Mouse (Mus musculus): ENCODE results near the gene Mrps31. TPM values are rescaled to one million over a fixed set of nuclear protein-coding genes. Genes with fewer than 3 reads are reported as not detected.

Gene Mrps31
- polyA plus RNA-seq, 1 experiment = 16.5 TPM

- Histone ChIP-seq H3K4me3 (no peak overlapping the region), H3K27me3 (ENCODE audit: control insufficient read depth, insufficient read depth, insufficient read length) (no peaks in the 10 kb centered on the region), H3K79me2 (ENCODE audit: control insufficient read depth, insufficient read depth) (no peaks in the 10 kb centered on the region), H3K4me2 (ENCODE audit: low read depth) (no peak overlapping the region), H3ac (ENCODE audit: control insufficient read depth, insufficient read length) (no peak overlapping the region), H3K36me3 (ENCODE audit: control insufficient read depth, insufficient read depth) (no peaks in the 10 kb centered on the region)
- no peak for TF ChIP-seq MAX (IDR thresholded peaks at IDR 0.05; ENCODE audit: low read depth)
- no peak for TF ChIP-seq SRF (IDR thresholded peaks at IDR 0.05; ENCODE audit: control insufficient read depth, insufficient read length, low read depth)
- TF ChIP-seq MYOD1 (IDR thresholded peaks at IDR 0.05; ENCODE audit: control insufficient read depth in 1 of 3, insufficient read length in 2 of 3, low read depth in 2 of 3) = no peak
- TF ChIP-seq CEBPB (IDR thresholded peaks at IDR 0.05; ENCODE audit: insufficient read depth, poor library complexity, severe bottlenecking) = no peak
- no peak for TF ChIP-seq E2F4 (IDR thresholded peaks at IDR 0.05; ENCODE audit: insufficient read depth)
- TF ChIP-seq MYOG (IDR thresholded peaks at IDR 0.05; ENCODE audit: control insufficient read depth in 1 of 3, insufficient read depth in 1 of 3, insufficient read length in 2 of 3, low read depth in 2 of 3) = no peak
- no peak for TF ChIP-seq TCF12 (IDR thresholded peaks at IDR 0.05; ENCODE audit: insufficient read depth, poor library complexity, severe bottlenecking)
- TF ChIP-seq USF1 (IDR thresholded peaks at IDR 0.05; ENCODE audit: low read depth) = no peak
Measured at GRCm38 (mm10) chr8:22400593-22400992, 10.6 kb upstream of the Mrps31 start.

- Histone ChIP-seq H3K36me3 (ENCODE audit: control insufficient read depth, insufficient read depth) (no peaks in the 10 kb centered on the region), H3K79me2 (ENCODE audit: control insufficient read depth, insufficient read depth) (no peaks in the 10 kb centered on the region), H3K27me3 (ENCODE audit: control insufficient read depth, insufficient read depth, insufficient read length) (no peaks in the 10 kb centered on the region), H3K4me2 (ENCODE audit: low read depth) (no peak overlapping the region), H3ac (ENCODE audit: control insufficient read depth, insufficient read length) (no peak overlapping the region), H3K4me3 (no peak overlapping the region)
- no peak for TF ChIP-seq POLR2A (IDR thresholded peaks at IDR 0.05; ENCODE audit: insufficient read length, low read depth)
Measured at GRCm38 (mm10) chr8:22403235-22403634, 7.9 kb upstream of the Mrps31 start.

GRCm38 (mm10) chr8:22405733-22406132 is 5.4 kb upstream of the Mrps31 start:
- H3K4me2 ChIP-seq (ENCODE audit: low read depth) = peak overlapping the region; percentile 39
- no peaks in the 10 kb centered on the region for H3K27me3 ChIP-seq (ENCODE audit: control insufficient read depth, insufficient read depth, insufficient read length)
- no peak overlapping the region for H3ac ChIP-seq (ENCODE audit: control insufficient read depth, insufficient read length)
- H3K4me3 ChIP-seq = no peak overlapping the region
- TF ChIP-seq TCF3 (IDR thresholded peaks at IDR 0.05; ENCODE audit: insufficient read length, low read depth) (no peak), CEBPB (IDR thresholded peaks at IDR 0.05; ENCODE audit: insufficient read depth, poor library complexity, severe bottlenecking) (peak; percentile 80)
- H3K36me3 ChIP-seq (ENCODE audit: control insufficient read depth, insufficient read depth) = no peaks in the 10 kb centered on the region
- H3K79me2 ChIP-seq (ENCODE audit: control insufficient read depth, insufficient read depth) = no peaks in the 10 kb centered on the region

GRCm38 (mm10) chr8:22410688-22411281 is 376 bp upstream of the Mrps31 start:
- H3K27me3 ChIP-seq (ENCODE audit: control insufficient read depth, insufficient read depth, insufficient read length) = no peaks in the 10 kb centered on the region
- peak overlapping the region; percentile 72 for H3K4me2 ChIP-seq (ENCODE audit: low read depth)
- peaks cover 5% of the 10 kb centered on the region for H3K36me3 ChIP-seq (ENCODE audit: control insufficient read depth, insufficient read depth)
- peaks cover 26% of the 10 kb centered on the region for H3K79me2 ChIP-seq (ENCODE audit: control insufficient read depth, insufficient read depth)
- TF ChIP-seq POLR2AphosphoS2 (IDR thresholded peaks at IDR 0.05; ENCODE audit: insufficient read length, low read depth) = no peak
- no peak for TF ChIP-seq SRF (IDR thresholded peaks at IDR 0.05; ENCODE audit: control insufficient read depth, insufficient read length, low read depth)
- TF ChIP-seq TCF12 (IDR thresholded peaks at IDR 0.05; ENCODE audit: insufficient read depth, poor library complexity, severe bottlenecking) = no peak
- peak overlapping the region; percentile 37 for H3ac ChIP-seq (ENCODE audit: control insufficient read depth, insufficient read length)
- peak overlapping the region; percentile 53 for H3K4me3 ChIP-seq

- Histone ChIP-seq H3K79me2 (ENCODE audit: control insufficient read depth, insufficient read depth) (peaks cover 26% of the 10 kb centered on the region), H3K36me3 (ENCODE audit: control insufficient read depth, insufficient read depth) (peaks cover 5% of the 10 kb centered on the region), H3K4me2 (ENCODE audit: low read depth) (peak overlapping the region; percentile 77), H3K4me3 (peak overlapping the region; percentile 53), H3K27me3 (ENCODE audit: control insufficient read depth, insufficient read depth, insufficient read length) (no peaks in the 10 kb centered on the region), H3ac (ENCODE audit: control insufficient read depth, insufficient read length) (peak overlapping the region; percentile 37)
- TF ChIP-seq REST (IDR thresholded peaks at IDR 0.05; ENCODE audit: insufficient read depth, insufficient read length) (no peak), SRF (IDR thresholded peaks at IDR 0.05; ENCODE audit: control insufficient read depth, insufficient read length, low read depth) (no peak), POLR2AphosphoS2 (IDR thresholded peaks at IDR 0.05; ENCODE audit: insufficient read length, low read depth) (no peak), MAX (IDR thresholded peaks at IDR 0.05; ENCODE audit: low read depth) (no peak), TCF12 (IDR thresholded peaks at IDR 0.05; ENCODE audit: insufficient read depth, poor library complexity, severe bottlenecking) (no peak), MYOD1 (IDR thresholded peaks at IDR 0.05; ENCODE audit: control insufficient read depth in 1 of 3, insufficient read length in 2 of 3, low read depth in 2 of 3) (no peak), TCF3 (IDR thresholded peaks at IDR 0.05; ENCODE audit: insufficient read length, low read depth) (no peak), CEBPB (IDR thresholded peaks at IDR 0.05; ENCODE audit: insufficient read depth, poor library complexity, severe bottlenecking) (no peak), MYOG (IDR thresholded peaks at IDR 0.05; ENCODE audit: control insufficient read depth in 1 of 3, insufficient read depth in 1 of 3, insufficient read length in 2 of 3, low read depth in 2 of 3) (no peak), E2F4 (IDR thresholded peaks at IDR 0.05; ENCODE audit: insufficient read depth) (no peak), USF1 (IDR thresholded peaks at IDR 0.05; ENCODE audit: low read depth) (no peak), POLR2A (IDR thresholded peaks at IDR 0.05; ENCODE audit: insufficient read length, low read depth) (no peak)
Measured at GRCm38 (mm10) chr8:22411971-22412370, 810 bp downstream of the Mrps31 start.

Other genes starting within 250 kb of the Mrps31 start
- 3.6 TPM for gene Nek3, start 244.9 kb upstream of the Mrps31 start, polyA plus RNA-seq (2012; fragmentation: generic; extraction: Trizol)
- gene Ckap2, start 225.5 kb upstream of the Mrps31 start, polyA plus RNA-seq (2012; fragmentation: generic; extraction: Trizol) = 7.6 TPM
- 19.1 TPM for gene Vps36, start 218.6 kb upstream of the Mrps31 start, polyA plus RNA-seq (2012; fragmentation: generic; extraction: Trizol)
- gene Thsd1, start 184.0 kb upstream of the Mrps31 start, polyA plus RNA-seq (2012; fragmentation: generic; extraction: Trizol) = 0.07 TPM
- gene Tpte, start 127.9 kb upstream of the Mrps31 start, polyA plus RNA-seq (2012; fragmentation: generic; extraction: Trizol) = not detected
- gene Slc25a15, start 12.8 kb upstream of the Mrps31 start, polyA plus RNA-seq (2012; fragmentation: generic; extraction: Trizol) = 3.4 TPM

All from myocyte (in vitro differentiated cells).